Mouse (Mus musculus) heart, postnatal 0 days (tissue): ENCODE results near the gene Tekt1.

Experiments used
- CTCF ChIP-seq: IDR thresholded peaks from 2 replicates; pipeline ENCODE4 v1.5.1; 2016; ENCODE audit warnings: antibody characterized with exemption, control low read depth, low read depth
- EP300 ChIP-seq: IDR thresholded peaks from 2 replicates; pipeline ENCODE4 v1.6.1; 2016; ENCODE audit warnings: antibody characterized with exemption, low read depth

DNA sequence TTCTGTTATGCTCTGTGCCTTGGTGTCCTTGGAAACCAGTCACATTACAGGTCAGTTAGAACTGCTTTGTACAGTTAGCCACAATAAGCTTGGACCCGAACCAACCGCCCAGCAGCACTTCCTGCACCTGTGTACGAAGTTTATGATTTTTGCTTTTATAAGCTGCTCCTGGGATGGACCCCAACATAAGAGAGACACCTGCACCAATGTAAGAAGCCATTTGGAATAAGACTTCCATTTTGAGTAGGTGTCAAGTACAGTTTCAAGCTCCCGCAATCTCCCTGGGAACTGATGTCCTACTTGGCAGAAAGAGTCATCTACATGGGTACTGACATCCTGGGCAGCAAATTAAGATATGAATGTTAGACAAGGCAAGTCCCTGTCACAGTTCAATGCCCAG is 22.5 kb downstream of the Tekt1 start:
- no peak for TF ChIP-seq CTCF
- TF ChIP-seq EP300 = no peak
